Mouse (Mus musculus): ENCODE results near the gene Aip. TPM values are rescaled to one million over a fixed set of nuclear protein-coding genes. Genes with fewer than 3 reads are reported as not detected.
"Not testable (repeated sequence)": the region's sequence is repeated elsewhere in the genome, so short reads cannot be mapped to it uniquely, and the experiment has no call there.

Gene Aip
- total RNA-seq, 2 experiments from 2014 or later: 69.9 to 71.8 TPM

- no peak for TF ChIP-seq CTCF (IDR thresholded peaks at IDR 0.05)
- intact Hi-C loops (cut with DNase I): loop anchor here (5.0 kb wide), 2 partner anchors 35 to 65 kb away; partner anchors contain the start of genes Ppp1ca, Rps6kb2 and Tbc1d10c
Measured at GRCm38 (mm10) chr19:4126759-4127495, 1.3 kb upstream of the Aip start.

GRCm38 (mm10) chr19:4125268-4125667 lies 390 bp downstream of the Aip start:
- H3K27ac ChIP-seq: peak overlapping the region; percentile 93
- DNase-seq: not testable (repeated sequence)
- intact Hi-C loops (cut with DNase I): loop anchor here (5.0 kb wide), 2 partner anchors 37 to 67 kb away; partner anchors contain the start of genes Ppp1ca, Rps6kb2 and Tbc1d10c
- H3K4me3 ChIP-seq: peak overlapping the region; percentile 96

More at GRCm38 (mm10) chr19:4126759-4127495, 1.3 kb upstream of the Aip start:
- peak overlapping the region; percentile 93 for H3K27ac ChIP-seq
- peak overlapping the region; percentile 96 for H3K4me3 ChIP-seq
- no peak for DNase-seq

GRCm38 (mm10) chr19:4124432-4124831 lies 1.2 kb downstream of the Aip start:
- intact Hi-C loops (cut with DNase I): no loop called here
- DNase-seq: no peak

GRCm38 (mm10) chr19:4122411-4123370 lies 3.0 kb downstream of the Aip start:
- intact Hi-C loops (cut with DNase I): no loop called here
- Histone ChIP-seq H3K4me3 (no peak overlapping the region), H3K27ac (peak overlapping the region; percentile 94; the same call in 1 of the 2 replicates)
- TF ChIP-seq CTCF (IDR thresholded peaks at IDR 0.05): no peak
- no peak for DNase-seq

More at GRCm38 (mm10) chr19:4124432-4124831, 1.2 kb downstream of the Aip start:
- no peak overlapping the region for H3K27ac ChIP-seq
- H3K4me3 ChIP-seq: no peak overlapping the region
- no peak for TF ChIP-seq CTCF (IDR thresholded peaks at IDR 0.05)

- Histone ChIP-seq H3K27ac (peak overlapping the region; percentile 94), H3K4me3 (peak overlapping the region; percentile 84)
- not testable (repeated sequence) for DNase-seq
- intact Hi-C loops (cut with DNase I): loop anchor here (2.0 kb wide), 1 partner anchor 23 kb away; the partner anchor contains the start of gene Pitpnm1
Measured at GRCm38 (mm10) chr19:4121896-4122295, 3.8 kb downstream of the Aip start.

GRCm38 (mm10) chr19:4121097-4121805 lies 4.4 kb downstream of the Aip start:
- DNase-seq: peak; percentile 98
- peak overlapping the region; percentile 94 for H3K27ac ChIP-seq
- no peak for TF ChIP-seq CTCF (IDR thresholded peaks at IDR 0.05)
- intact Hi-C loops (cut with DNase I): loop anchor here (2.0 kb wide), 1 partner anchor 22 kb away; the partner anchor contains the start of gene Pitpnm1
- peak overlapping the region; percentile 84 for H3K4me3 ChIP-seq

- intact Hi-C loops (cut with DNase I): loop anchor here (2.0 kb wide), 1 partner anchor 22 kb away; the partner anchor contains the start of gene Pitpnm1
- H3K27ac ChIP-seq: peak overlapping the region; percentile 94; the same call in 1 of the 2 replicates
- peak overlapping the region; percentile 84 for H3K4me3 ChIP-seq
- TF ChIP-seq CTCF (IDR thresholded peaks at IDR 0.05): no peak
- DNase-seq: no peak
Measured at GRCm38 (mm10) chr19:4120496-4120895, 5.2 kb downstream of the Aip start.

GRCm38 (mm10) chr19:4119716-4120487 lies 5.8 kb downstream of the Aip start:
- H3K4me3 ChIP-seq: peak overlapping the region; percentile 84; the same call in 1 of the 2 replicates
- intact Hi-C loops (cut with DNase I): loop anchor here (2.0 kb wide), 1 partner anchor 21 kb away; the partner anchor contains the start of gene Pitpnm1

GRCm38 (mm10) chr19:4118350-4118749 lies 7.3 kb downstream of the Aip start:
- intact Hi-C loops (cut with DNase I): no loop called here

More at GRCm38 (mm10) chr19:4119716-4120487, 5.8 kb downstream of the Aip start:
- no peak for DNase-seq
- TF ChIP-seq CTCF (IDR thresholded peaks at IDR 0.05): no peak
- H3K27ac ChIP-seq: no peak overlapping the region

GRCm38 (mm10) chr19:4117006-4117405 lies 8.7 kb downstream of the Aip start:
- no peak overlapping the region for H3K4me3 ChIP-seq
- no peak overlapping the region for H3K27ac ChIP-seq
- TF ChIP-seq CTCF (IDR thresholded peaks at IDR 0.05): no peak
- intact Hi-C loops (cut with DNase I): no loop called here
- DNase-seq: no peak

More at GRCm38 (mm10) chr19:4118350-4118749, 7.3 kb downstream of the Aip start:
- DNase-seq: no peak
- no peak overlapping the region for H3K4me3 ChIP-seq
- TF ChIP-seq CTCF (IDR thresholded peaks at IDR 0.05): no peak
- no peak overlapping the region for H3K27ac ChIP-seq

GRCm38 (mm10) chr19:4115816-4116215 lies 9.8 kb downstream of the Aip start:
- Histone ChIP-seq H3K4me3 (no peak overlapping the region), H3K27ac (no peak overlapping the region)
- intact Hi-C loops (cut with DNase I): no loop called here
- no peak for DNase-seq
- TF ChIP-seq CTCF (IDR thresholded peaks at IDR 0.05): no peak

Measured in gastrocnemius, adult 2 months (tissue).